19 mouse cellular contexts compared by ENCODE assay signal in genomic region chr11:56072131-56072530, GRCm38 (mm10). TPM values are rescaled to one million over a fixed set of nuclear protein-coding genes. Genes with fewer than 3 reads are reported as not detected.
DNase-seq lines count a peak whose midpoint lies in the region; ATAC-seq and TF ChIP-seq lines count a peak whose summit lies in the region.
"Had no signal": no experiment of that assay in that cellular context is flagged by ENCODE, and none has a peak within 500 bp of the region (broad histone marks: within the 10 kb centered on the region; RNA-seq: fewer than 3 reads in every experiment).

No protein-coding gene starts in this region.

- H3K4me3 ChIP-seq in cortical plate, adult 2 months (ENCODE audit: insufficient read depth, low read length) = no peak overlapping the region
- no peak overlapping the region for H3K4me3 ChIP-seq in neural tube, embryonic 14.5 days (ENCODE audit: low read depth, low read length)
- no peak overlapping the region for H3K4me3 ChIP-seq in forebrain, embryonic 15.5 days

- H3K4me2 ChIP-seq in neural tube, embryonic 14.5 days (ENCODE audit: low read depth, low read length) = no peak overlapping the region
- no peak overlapping the region for H3K4me2 ChIP-seq in forebrain, embryonic 15.5 days (replicated peaks)

- 0 out of 2 replicates have a peak overlapping the region, but pooled peaks have one; percentile 49 for H3K27ac ChIP-seq in cortical plate, adult 2 months (ENCODE audit: insufficient read depth, low read length)
- H3K27ac ChIP-seq in neural tube, embryonic 14.5 days (ENCODE audit: low read depth, low read length) = peak overlapping the region; percentile 2; the same call in 1 of the 2 replicates
- no peak overlapping the region for H3K27ac ChIP-seq in forebrain, embryonic 15.5 days (replicated peaks)
- H3K27ac ChIP-seq: liver, embryonic 14.5 days had no signal

- H3K36me3 ChIP-seq in neural tube, embryonic 14.5 days (ENCODE audit: control insufficient read depth, insufficient read depth, low read length) = no peaks in the 10 kb centered on the region
- H3K36me3 ChIP-seq in forebrain, embryonic 15.5 days = no peaks in the 10 kb centered on the region

- DNase-seq in brain, adult 2 months (ENCODE audit: low read depth, low spot score) = peak; percentile 83
- DNase-seq in layer of hippocampus, adult 9-11 months = peak; percentile 37
- DNase-seq in spleen, postnatal 36 days (ENCODE audit: low spot score in 2 of 2) = no peak
- no peak for DNase-seq in urinary bladder, adult 2 months (ENCODE audit: low spot score)
- DNase-seq in T-cell, adult 2 months (ENCODE audit: low spot score) = no peak
- DNase-seq: cerebellum, adult 18-20 months; heart, postnatal 10 days; lung, postnatal 14 days; retina, postnatal 1 day; thymus, postnatal 25 days had no signal

- ATAC-seq in neural tube, embryonic 14.5 days (ENCODE audit: low read depth) = no peak
- ATAC-seq in forebrain, embryonic 15.5 days (replicated peaks) = no peak
- ATAC-seq: activated CD4-positive, CD25-positive, alpha-beta regulatory T cell, adult 4 months; CD4-positive, CD25-positive, alpha-beta regulatory T cell, adult 4 months had no signal

- TF ChIP-seq POLR2A in cortical plate, adult 2 months (IDR thresholded peaks at IDR 0.05; ENCODE audit: extremely low read depth, insufficient read depth, low read length) = no peak

- H3K9me3 ChIP-seq in neural tube, embryonic 14.5 days (ENCODE audit: control insufficient read depth, low read length) = no peaks in the 10 kb centered on the region
- H3K9me3 ChIP-seq in forebrain, embryonic 15.5 days = no peaks in the 10 kb centered on the region

- no peak for TF ChIP-seq CTCF in cortical plate, adult 2 months (IDR thresholded peaks at IDR 0.05; ENCODE audit: extremely low read depth, insufficient read depth, low read length)

- 46% methylated on average over 7 of the region's 7 CpGs for WGBS in neural tube, embryonic 14.5 days
- 82% methylated on average over 7 of the region's 7 CpGs for WGBS in forebrain, embryonic 15.5 days

- H3K27me3 ChIP-seq in neural tube, embryonic 14.5 days (ENCODE audit: control insufficient read depth, insufficient read depth, low read length) = no peaks in the 10 kb centered on the region
- no peaks in the 10 kb centered on the region for H3K27me3 ChIP-seq in forebrain, embryonic 15.5 days

- no peak overlapping the region for H3K9ac ChIP-seq in neural tube, embryonic 14.5 days (replicated peaks; ENCODE audit: low read depth, low read length)
- no peak overlapping the region for H3K9ac ChIP-seq in forebrain, embryonic 15.5 days (replicated peaks)
- H3K9ac ChIP-seq: liver, embryonic 14.5 days had no signal

- peaks cover 7% of the 10 kb centered on the region for H3K4me1 ChIP-seq in cortical plate, adult 2 months (ENCODE audit: control insufficient read depth, insufficient read depth, low read length)
- H3K4me1 ChIP-seq in neural tube, embryonic 14.5 days (ENCODE audit: control insufficient read depth, insufficient read depth, low read length) = no peaks in the 10 kb centered on the region
- H3K4me1 ChIP-seq in forebrain, embryonic 15.5 days = no peaks in the 10 kb centered on the region

RNA-seq across cellular contexts. Expression of gene Nmur2, which starts 31.3 kb away (rescaled TPM):
- polyA plus RNA-seq in cortical plate, adult 2 months (2012; rRNA removed) = not detected in 2 replicates
- 0.35 and 0.59 TPM in 2 replicates for polyA plus RNA-seq in neural tube, embryonic 14.5 days (2014; fragmentation: Nextera tagmentation; extraction: Ambion mirVana)
- 0.80 and 0.83 TPM in 2 replicates for polyA plus RNA-seq in urinary bladder, adult 2 months (2012; rRNA removed)
- 0.10 TPM in 1 of 2 replicates, not detected in the other for polyA plus RNA-seq in forebrain, embryonic 15.5 days (2015; fragmentation: Nextera tagmentation; extraction: Ambion mirVana)
- polyA plus RNA-seq: activated CD4-positive, CD25-positive, alpha-beta regulatory T cell, adult 4 months; CD4-positive, CD25-positive, alpha-beta regulatory T cell, adult 4 months; kidney, embryonic 14.5 days; limb, embryonic 11.5 days; liver, embryonic 14.5 days; neural tube, embryonic 11.5 days had no signal

Comparison
In these comparisons a context has a peak if more than half of its experiments do, and no peak if none do; other contexts are left out.
1. DNase-seq: peak in brain, adult 2 months (single experiment) and layer of hippocampus, adult 9-11 months (single experiment); none in spleen, postnatal 36 days (0 of 2), urinary bladder, adult 2 months (single experiment) and T-cell, adult 2 months (single experiment).